8 mouse cellular contexts compared by ENCODE assay signal in the genomic region with DNA sequence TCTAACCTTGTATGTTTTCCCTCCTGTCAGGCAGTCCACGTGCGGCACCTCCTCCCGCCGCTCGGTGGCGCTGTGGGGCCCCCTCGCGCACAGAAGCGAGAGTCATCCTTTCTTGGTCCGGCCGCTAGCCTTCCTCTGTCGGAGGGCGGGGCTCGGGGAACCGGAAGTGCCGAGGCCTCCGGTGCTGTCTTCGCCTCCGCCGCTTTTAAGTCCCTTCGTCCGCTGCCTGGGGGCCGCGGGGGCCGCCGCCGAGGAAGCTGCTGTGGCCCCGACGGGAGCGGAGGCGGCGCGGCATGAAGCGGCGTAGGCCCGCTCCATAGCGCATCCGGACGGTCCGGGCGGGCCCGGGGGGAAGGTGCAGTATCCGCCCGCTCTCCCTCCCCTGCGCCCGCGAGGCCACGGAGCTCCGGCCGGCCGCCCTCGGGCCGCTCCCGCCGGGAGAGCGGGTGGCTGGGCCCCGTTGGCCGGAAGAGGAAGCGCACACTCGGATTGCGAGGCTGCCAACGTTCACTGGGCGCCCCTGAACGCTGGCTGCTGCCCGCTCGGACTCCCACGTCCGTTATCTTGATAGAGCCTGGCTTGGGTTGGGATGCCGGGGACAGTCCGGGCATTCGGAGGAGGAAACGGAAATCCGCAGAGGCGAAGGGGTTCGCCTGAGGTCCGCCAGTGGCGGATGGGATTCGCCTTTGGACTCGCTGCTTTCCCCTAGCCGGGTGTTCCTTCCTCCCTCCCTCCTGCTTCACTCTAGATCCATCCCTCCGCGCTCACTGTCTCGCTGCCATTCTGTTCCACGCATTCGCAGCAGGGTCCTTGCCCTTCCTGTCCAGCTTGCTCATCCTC. TPM values are rescaled to one million over a fixed set of nuclear protein-coding genes. Genes with fewer than 3 reads are reported as not detected.
DNase-seq lines count a peak whose midpoint lies in the region; ATAC-seq and TF ChIP-seq lines count a peak whose summit lies in the region.

Dpp8 (plus strand) TSS at position 146 of the 840 bp plus-strand sequence.

- H3K4me2 ChIP-seq in CH12.LX (ENCODE audit: insufficient read depth, low read depth, poor library complexity, severe bottlenecking): peak within 1 kb of the TSS; percentile 85
- peak within 1 kb of the TSS; percentile 91 for H3K4me2 ChIP-seq in forebrain, embryonic 12.5 days
- peak within 1 kb of the TSS; percentile 82 for H3K4me2 ChIP-seq in heart, postnatal 0 days (ENCODE audit: low read depth, low read length)
- H3K4me2 ChIP-seq in liver, embryonic 16.5 days (ENCODE audit: low read depth, low read length): peak within 1 kb of the TSS; percentile 74
- H3K4me2 ChIP-seq in neural tube, embryonic 13.5 days: peak within 1 kb of the TSS; percentile 97

- dilution Hi-C loops in CH12.LX (cut with MboI; ENCODE audit: extremely low pct_ligation_motif_present, extremely low pct_unique_long_range_greater_than_20kb, low sequenced_read_pairs): no loop called here

- H3K27ac ChIP-seq in CH12.LX (ENCODE audit: insufficient read depth, low read depth): peak within 1 kb of the TSS; percentile 72
- H3K27ac ChIP-seq in forebrain, embryonic 12.5 days: peak within 1 kb of the TSS; percentile 77
- peak within 1 kb of the TSS; percentile 96 for H3K27ac ChIP-seq in heart, postnatal 0 days (ENCODE audit: low read depth)
- peak within 1 kb of the TSS; percentile 94 for H3K27ac ChIP-seq in liver, embryonic 16.5 days (ENCODE audit: low read length)
- peak within 1 kb of the TSS; percentile 91 for H3K27ac ChIP-seq in neural tube, embryonic 13.5 days (replicated peaks)
- H3K27ac ChIP-seq in testis, adult 2 months (ENCODE audit: control insufficient read depth, insufficient read depth, low read depth, low read length): peak within 1 kb of the TSS; percentile 93

- DNase-seq in CH12.LX (ENCODE audit: extremely low read depth): peak; percentile 93
- DNase-seq in c-Kit-positive CD71-positive TER-119-negative erythroid progenitor cells, embryonic 14.5 days (ENCODE audit: low read depth): peak; percentile 91
- DNase-seq in heart, postnatal 0 days (ENCODE audit: low spot score): peak; percentile 94
- peak; percentile 97 for DNase-seq in kidney, postnatal 4 days

- TF ChIP-seq CTCF in CH12.LX (conservative IDR thresholded peaks at IDR 0.05 in 1 of 2, IDR thresholded peaks at IDR 0.05 in 1 of 2; ENCODE audit: low read depth in 2 of 2, low read length in 2 of 2): peak; percentile 35 to 90; a peak in 3 of 4 replicates
- peak; percentile 98 for TF ChIP-seq CTCF in heart, postnatal 0 days (IDR thresholded peaks at IDR 0.05; ENCODE audit: low read depth)
- TF ChIP-seq CTCF in testis, adult 2 months (IDR thresholded peaks at IDR 0.05; ENCODE audit: control insufficient read depth, insufficient read depth, insufficient replicate concordance, low read depth, low read length): peak; percentile 96

- H3K9ac ChIP-seq in CH12.LX (ENCODE audit: insufficient read depth, low read depth): peak within 1 kb of the TSS; percentile 92
- peak within 1 kb of the TSS; percentile 95 for H3K9ac ChIP-seq in forebrain, embryonic 12.5 days
- peak within 1 kb of the TSS; percentile 97 for H3K9ac ChIP-seq in heart, postnatal 0 days (replicated peaks; ENCODE audit: low read depth, low read length)
- peak within 1 kb of the TSS; percentile 99 for H3K9ac ChIP-seq in liver, embryonic 16.5 days (ENCODE audit: low read depth, low read length)
- H3K9ac ChIP-seq in neural tube, embryonic 13.5 days: peak within 1 kb of the TSS; percentile 99

- peaks cover 4 to 29% of the 10 kb centered on the region in 2 experiments for H3K36me3 ChIP-seq in CH12.LX (replicated peaks in 1 of 2; ENCODE audit: control insufficient read depth in 1 of 2, insufficient read depth in 1 of 2, low read length in 1 of 2)
- peaks cover 10% of the 10 kb centered on the region for H3K36me3 ChIP-seq in forebrain, embryonic 12.5 days (replicated peaks)
- H3K36me3 ChIP-seq in heart, postnatal 0 days (replicated peaks; ENCODE audit: control insufficient read depth, insufficient read depth, low read length): peaks cover 17% of the 10 kb centered on the region
- peaks cover 4% of the 10 kb centered on the region for H3K36me3 ChIP-seq in liver, embryonic 16.5 days (ENCODE audit: control insufficient read depth, insufficient read depth)
- peaks cover 11% of the 10 kb centered on the region for H3K36me3 ChIP-seq in neural tube, embryonic 13.5 days
- peaks cover 2% of the 10 kb centered on the region; the same call in 1 of the 2 replicates for H3K36me3 ChIP-seq in testis, adult 2 months (ENCODE audit: control insufficient read depth, insufficient read depth, low read length)

- H3K9me3 ChIP-seq in CH12.LX (replicated peaks; ENCODE audit: low read length): no peaks in the 10 kb centered on the region
- no peaks in the 10 kb centered on the region for H3K9me3 ChIP-seq in forebrain, embryonic 12.5 days
- H3K9me3 ChIP-seq in heart, postnatal 0 days (replicated peaks; ENCODE audit: control insufficient read depth, low read length): no peaks in the 10 kb centered on the region
- H3K9me3 ChIP-seq in liver, embryonic 16.5 days (replicated peaks; ENCODE audit: control insufficient read depth, low read length): no peaks in the 10 kb centered on the region
- no peaks in the 10 kb centered on the region for H3K9me3 ChIP-seq in neural tube, embryonic 13.5 days

- in situ Hi-C loops in CH12.LX (cut with MboI; ENCODE audit: low pct_ligation_motif_present, low pct_unique_long_range_greater_than_20kb, low sequenced_read_pairs): no loop called here

- peaks cover 2 to 20% of the 10 kb centered on the region in 2 experiments; a peak in 3 of 4 replicates for H3K4me1 ChIP-seq in CH12.LX (ENCODE audit: control insufficient read depth in 1 of 2, insufficient read depth in 2 of 2)
- peaks cover 8% of the 10 kb centered on the region for H3K4me1 ChIP-seq in forebrain, embryonic 12.5 days
- H3K4me1 ChIP-seq in heart, postnatal 0 days (ENCODE audit: control insufficient read depth, insufficient read depth): no peaks in the 10 kb centered on the region
- H3K4me1 ChIP-seq in liver, embryonic 16.5 days (ENCODE audit: control insufficient read depth, low read depth, low read length): peaks cover 22% of the 10 kb centered on the region
- peaks cover 21% of the 10 kb centered on the region for H3K4me1 ChIP-seq in neural tube, embryonic 13.5 days (replicated peaks)
- H3K4me1 ChIP-seq in testis, adult 2 months (ENCODE audit: control insufficient read depth, insufficient read depth, low read length): peaks cover 6% of the 10 kb centered on the region

- no peak for TF ChIP-seq EP300 in CH12.LX (IDR thresholded peaks at IDR 0.05; ENCODE audit: low read length)
- no peak; the same call in 1 of the 2 replicates for TF ChIP-seq EP300 in heart, postnatal 0 days (IDR thresholded peaks at IDR 0.05; ENCODE audit: low read depth)

- WGBS in forebrain, embryonic 12.5 days: under 1% methylated on average over 84 of the region's 85 CpGs
- under 1% methylated on average over 76 of the region's 85 CpGs for WGBS in heart, postnatal 0 days
- WGBS in liver, embryonic 16.5 days (ENCODE audit: insufficient replicate concordance): under 1% methylated on average over 80 of the region's 85 CpGs
- under 1% methylated on average over 83 of the region's 85 CpGs for WGBS in neural tube, embryonic 13.5 days

- TF ChIP-seq RAD21 in CH12.LX (IDR thresholded peaks at IDR 0.05; ENCODE audit: low read depth, low read length): no peak; the same call in none of the 2 replicates

- TF ChIP-seq POLR2A in CH12.LX (IDR thresholded peaks at IDR 0.05; ENCODE audit: low read depth, low read length): peak; percentile 93
- peak; percentile 74 for TF ChIP-seq POLR2A in testis, adult 2 months (IDR thresholded peaks at IDR 0.05; ENCODE audit: control insufficient read depth, low read depth, low read length)

- H3K4me3 ChIP-seq in CH12.LX (replicated peaks in 1 of 3; ENCODE audit: low read depth in 2 of 3, low read length in 2 of 3, poor library complexity in 1 of 3): peak within 1 kb of the TSS; percentile 77 to 97 (median 93)
- peak within 1 kb of the TSS; percentile 72 for H3K4me3 ChIP-seq in forebrain, embryonic 12.5 days (replicated peaks)
- H3K4me3 ChIP-seq in heart, postnatal 0 days (ENCODE audit: low read depth, low read length): peak within 1 kb of the TSS; percentile 98
- H3K4me3 ChIP-seq in liver, embryonic 16.5 days (ENCODE audit: low read depth, low read length): peak within 1 kb of the TSS; percentile 99
- peak within 1 kb of the TSS; percentile 99 for H3K4me3 ChIP-seq in neural tube, embryonic 13.5 days
- peak within 1 kb of the TSS; percentile 91 for H3K4me3 ChIP-seq in testis, adult 2 months (ENCODE audit: control insufficient read depth, low read depth, low read length)

- H3K79me2 ChIP-seq in CH12.LX (replicated peaks; ENCODE audit: control insufficient read depth, extremely low read depth, insufficient read depth, poor library complexity, severe bottlenecking): peaks cover 13% of the 10 kb centered on the region

- peak; percentile 93 for ATAC-seq in forebrain, embryonic 12.5 days (ENCODE audit: low FRiP score)
- peak; percentile 92 for ATAC-seq in heart, postnatal 0 days (ENCODE audit: insufficient read depth, low read depth)
- peak; percentile 92 for ATAC-seq in liver, embryonic 16.5 days (ENCODE audit: low read depth)
- peak; percentile 96 for ATAC-seq in neural tube, embryonic 13.5 days (ENCODE audit: low read depth)

- no peaks in the 10 kb centered on the region for H3K27me3 ChIP-seq in CH12.LX (replicated peaks)
- no peaks in the 10 kb centered on the region for H3K27me3 ChIP-seq in forebrain, embryonic 12.5 days
- H3K27me3 ChIP-seq in heart, postnatal 0 days (ENCODE audit: control insufficient read depth, insufficient read depth, low read length): no peaks in the 10 kb centered on the region
- H3K27me3 ChIP-seq in liver, embryonic 16.5 days (ENCODE audit: control insufficient read depth, insufficient read depth, low read depth, low read length): no peaks in the 10 kb centered on the region
- no peaks in the 10 kb centered on the region for H3K27me3 ChIP-seq in neural tube, embryonic 13.5 days
- no peaks in the 10 kb centered on the region for H3K27me3 ChIP-seq in testis, adult 2 months (ENCODE audit: control insufficient read depth, insufficient read depth, low read length)

TF ChIP-seq in CH12.LX, 34 proteins besides CTCF, POLR2A, EP300 and RAD21 (continues in another document):
- TF ChIP-seq CHD2 (IDR thresholded peaks at IDR 0.05; ENCODE audit: low read length) (no peak), ELF1 (IDR thresholded peaks at IDR 0.05; ENCODE audit: low read depth, low read length) (peak; percentile 93)

RNA-seq across cellular contexts. Expression of gene Dpp8, which starts in this region (rescaled TPM):
- 35.3 and 36.0 TPM in 2 replicates for total RNA-seq in CH12.LX (2012; rRNA removed)
- total RNA-seq in CH12.LX (2014; rRNA removed): 39.9 and 44.0 TPM in 2 replicates
- polyA plus RNA-seq in CH12.LX (2012; ENCODE audit: insufficient read length, low read depth): 41.8 and 53.2 TPM in 2 replicates
- 57.8 and 60.7 TPM in 2 replicates for polyA plus RNA-seq in forebrain, embryonic 12.5 days (2016; fragmentation: Nextera tagmentation; extraction: Ambion mirVana)
- total RNA-seq in heart, postnatal 0 days (2014; rRNA removed; ENCODE audit: low replicate concordance): 39.4 TPM in 2 replicates
- polyA plus RNA-seq in heart, postnatal 0 days (2015; fragmentation: Nextera tagmentation; extraction: Ambion mirVana): 15.7 and 17.5 TPM in 2 replicates
- polyA plus RNA-seq in liver, embryonic 16.5 days (2015; fragmentation: Nextera tagmentation; extraction: Ambion mirVana): 18.8 and 20.1 TPM in 2 replicates
- 37.4 and 39.3 TPM in 2 replicates for polyA plus RNA-seq in neural tube, embryonic 13.5 days (2015; fragmentation: Nextera tagmentation; extraction: Ambion mirVana)
- polyA plus RNA-seq in testis, adult 2 months (2012; rRNA removed): 82.6 and 92.9 TPM in 2 replicates

Comparison
In these comparisons a context has a peak if more than half of its experiments do, and no peak if none do; other contexts are left out.
1. Peak in every context shown above with its lines: DNase-seq, ATAC-seq, H3K4me3 ChIP-seq and H3K27ac ChIP-seq.